Mouse (Mus musculus) heart, postnatal 25 days (tissue): ENCODE measurements around the gene Barhl2. TPM values are rescaled to one million over a fixed set of nuclear protein-coding genes. Genes with fewer than 3 reads are reported as not detected.

Experiments
- DNase-seq: peaks from one replicate; pipeline ENCODE4 v3.0.0; 2022; ENCODE audit warnings: low spot score
- intact Hi-C: fragments of 180-260 bp; cut with DNase I; formaldehyde crosslinking; loops from one replicate; pipeline ENCODE4 v1.15.1; 2025
- total RNA-seq, 2 experiments: library from RNA; stranded (reverse); gene quantifications; 2 replicates each; pipeline ENCODE4 v1.2.3; 2021

Gene Barhl2
- total RNA-seq: not detected

DNA sequence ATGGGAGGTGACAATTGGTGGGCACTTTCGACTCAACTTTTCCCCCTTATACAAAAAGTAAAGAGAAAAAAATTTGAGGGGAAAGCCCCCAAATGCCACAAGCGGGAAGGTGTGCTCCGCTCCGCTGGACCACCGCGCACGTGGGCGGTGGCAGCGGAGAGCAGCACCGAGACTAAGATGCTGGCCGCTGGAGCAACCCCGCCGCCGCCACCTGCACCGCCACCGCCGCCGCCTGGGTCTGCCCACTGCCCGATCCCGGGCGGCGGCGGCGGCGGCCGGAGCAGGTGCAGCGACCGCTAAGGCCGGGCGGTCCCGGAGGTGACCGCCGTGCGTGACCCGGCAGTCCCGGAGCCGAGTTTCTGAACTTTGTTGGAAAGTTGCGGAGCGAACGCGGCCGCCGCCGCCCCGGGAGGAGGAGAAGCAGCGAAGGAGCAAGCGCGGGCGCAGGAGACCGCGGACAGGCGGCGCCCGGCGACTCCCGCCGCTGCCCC, at the start of gene Barhl2:
TSS of gene Barhl2 (minus strand) at position 181 of the 491 bp plus-strand sequence.
- no peak for DNase-seq
- intact Hi-C loops: loop anchor here (5.0 kb wide), 1 partner anchor 114 kb away; no protein-coding TSS in a partner anchor

DNA sequence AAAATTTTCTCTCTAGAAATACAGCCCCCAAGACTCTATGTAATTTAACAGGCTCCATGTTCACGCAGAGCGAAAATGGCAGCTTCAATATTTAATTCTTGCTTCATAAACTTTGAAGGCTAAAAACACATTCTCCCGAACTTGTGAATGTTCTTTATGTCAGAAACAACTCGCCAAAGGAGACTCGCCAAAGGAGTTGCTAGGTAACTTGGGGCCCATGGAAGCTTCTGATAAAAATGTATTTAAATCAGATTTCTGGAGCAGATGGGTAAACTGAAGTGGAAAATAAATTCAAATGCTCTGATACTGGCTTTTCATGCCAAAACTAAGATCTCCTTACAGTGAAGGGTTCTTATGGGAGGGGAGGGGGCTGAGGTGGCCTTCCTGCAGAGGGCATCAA, 48.1 kb upstream of the Barhl2 start:
- intact Hi-C loops: no loop called here
- DNase-seq: no peak

GRCm38 (mm10) chr5:106502684-106503545, 44.9 kb upstream of the Barhl2 start:
- no peak for DNase-seq
- intact Hi-C loops: no loop called here

DNA sequence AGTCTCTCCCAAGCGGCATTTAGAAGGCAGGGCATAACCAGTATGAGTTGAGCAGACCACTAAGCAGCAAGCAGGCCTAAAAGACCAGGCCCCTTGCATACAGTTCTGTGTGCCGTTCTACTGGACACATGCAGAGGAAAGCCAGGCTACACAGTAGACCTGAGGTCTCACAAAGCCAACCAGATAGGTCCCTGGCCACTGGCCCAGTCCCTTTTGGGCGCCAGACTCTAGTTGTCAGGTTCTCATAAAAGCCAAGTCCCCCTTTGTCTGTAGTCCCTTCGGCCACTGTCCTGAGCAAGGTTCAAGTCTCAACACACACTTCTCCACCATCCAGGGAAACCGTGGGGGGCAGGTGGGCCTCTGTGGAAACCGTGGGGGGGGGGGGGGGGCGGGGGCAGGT, 44.3 kb upstream of the Barhl2 start:
- DNase-seq: no peak
- intact Hi-C loops: no loop called here

DNA sequence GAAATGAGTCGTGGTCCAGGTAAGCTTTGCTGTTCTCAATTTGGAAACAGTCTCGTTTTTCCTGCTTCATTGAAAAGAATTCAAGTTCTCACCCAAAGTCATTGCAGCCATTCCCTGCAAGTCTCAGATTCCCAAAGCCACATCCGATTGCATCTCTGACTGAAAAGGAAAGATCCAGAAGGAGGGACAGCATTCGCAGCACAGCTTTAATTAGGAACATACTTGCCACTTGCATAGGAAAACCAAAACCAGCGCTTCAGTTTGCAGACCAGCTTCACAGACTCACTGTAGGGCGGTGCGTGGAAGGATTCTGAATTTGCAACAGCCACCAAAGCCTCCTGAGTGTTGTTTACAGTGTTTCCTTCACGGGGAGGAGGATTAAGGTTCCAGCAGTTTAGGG, 33.8 kb upstream of the Barhl2 start:
- DNase-seq: no peak
- intact Hi-C loops: no loop called here

DNA sequence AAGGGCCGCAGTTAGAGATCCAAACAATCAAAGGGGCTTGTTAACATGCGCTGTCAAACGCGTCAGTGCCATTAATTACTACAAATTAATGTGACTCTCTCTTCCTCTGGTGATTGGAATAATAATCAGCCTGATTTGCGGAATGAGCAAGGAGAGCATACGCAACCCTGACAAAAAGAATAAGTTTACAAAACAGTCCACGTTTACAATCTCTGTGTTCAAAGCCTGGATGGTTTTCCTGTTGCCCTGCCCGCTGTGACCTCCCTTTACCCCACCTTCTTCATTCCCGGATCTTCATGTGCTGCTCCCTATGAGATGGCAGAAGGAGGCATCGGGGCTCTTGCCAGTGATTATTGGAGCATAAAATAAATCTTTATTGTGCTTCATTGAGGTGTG, 14.1 kb upstream of the Barhl2 start:
- no peak for DNase-seq
- intact Hi-C loops: no loop called here

DNA sequence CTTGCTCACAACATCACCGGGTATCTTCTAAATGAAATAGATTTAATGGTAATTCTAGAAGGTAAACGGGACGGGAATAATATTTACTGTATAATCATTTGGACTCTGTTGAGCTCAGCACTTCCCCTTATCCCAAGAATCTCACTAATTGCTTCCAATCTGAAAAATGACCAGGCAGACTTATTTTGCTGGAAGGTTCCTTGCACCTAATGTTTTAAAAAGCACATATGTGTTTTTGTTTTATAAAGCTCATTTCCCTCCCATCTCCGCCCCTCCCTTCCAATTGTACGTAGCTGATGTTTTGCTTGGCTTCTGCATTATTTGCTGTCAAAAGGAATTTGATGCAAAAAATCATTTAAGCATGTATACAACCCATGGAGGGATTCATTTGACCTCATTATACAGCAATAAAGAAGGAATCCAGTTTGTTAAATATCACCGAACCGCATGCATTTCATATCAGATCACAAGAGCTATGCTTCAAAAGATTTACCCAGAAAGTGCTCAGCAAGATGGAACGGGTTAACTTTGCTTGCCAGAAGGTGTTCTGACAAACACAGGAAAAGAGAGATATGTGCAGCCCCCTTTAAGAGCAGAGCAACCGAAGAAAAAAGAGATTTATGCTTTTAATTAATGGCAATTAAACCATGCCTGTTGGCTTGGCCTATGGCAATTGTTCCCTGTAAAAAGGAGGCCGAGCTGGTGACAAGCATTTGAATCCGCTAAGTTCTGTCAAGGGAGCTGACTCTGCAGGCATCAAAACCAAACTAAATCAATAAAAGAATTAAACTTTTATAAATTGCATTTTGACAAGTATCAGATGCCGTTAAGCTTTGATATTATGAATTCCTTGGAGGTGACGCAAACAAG, 13.5 kb upstream of the Barhl2 start:
- intact Hi-C loops: no loop called here
- no peak for DNase-seq

GRCm38 (mm10) chr5:106465129-106465790, 7.3 kb upstream of the Barhl2 start:
- no peak for DNase-seq
- intact Hi-C loops: no loop called here

- DNase-seq: no peak
- intact Hi-C loops: loop anchor here (5.0 kb wide), 3 partner anchors 233 to 1258 kb away; partner anchors contain the start of gene Zfp644
These were observed 6.6 kb upstream of the Barhl2 start for GRCm38 (mm10) chr5:106464336-106465128.

- intact Hi-C loops: loop anchor here (2.0 to 5.0 kb wide), 4 partner anchors 185 to 1259 kb away; partner anchors contain the start of gene Zfp644
- DNase-seq: no peak
These were observed 5.8 kb upstream of the Barhl2 start for GRCm38 (mm10) chr5:106463661-106464191.

- DNase-seq: no peak
- intact Hi-C loops: loop anchor here (2.0 to 5.0 kb wide), 4 partner anchors 187 to 1260 kb away; partner anchors contain the start of gene Zfp644
These were observed 3.9 kb upstream of the Barhl2 start for GRCm38 (mm10) chr5:106461913-106462312.

DNA sequence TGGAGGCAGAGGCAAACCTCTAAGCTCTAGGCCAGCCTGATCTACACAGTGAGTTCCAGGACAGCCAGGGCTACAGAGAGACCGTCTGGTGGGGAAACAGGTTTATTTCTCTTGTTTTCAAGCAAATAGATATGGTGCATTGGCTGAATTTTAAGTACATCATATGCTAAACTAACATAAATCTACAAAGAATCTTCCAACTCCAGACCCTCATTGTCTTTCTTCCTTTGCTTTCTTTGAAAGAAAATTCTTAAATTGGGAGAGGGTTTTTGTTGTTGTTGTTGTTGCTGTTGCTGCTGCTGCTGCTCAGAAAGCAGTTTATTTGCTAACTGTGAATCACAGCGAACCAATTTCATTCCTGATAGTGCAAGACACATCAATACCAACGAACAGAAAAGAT, 3.5 kb upstream of the Barhl2 start:
- intact Hi-C loops: loop anchor here (5.0 kb wide), 3 partner anchors 236 to 1261 kb away; partner anchors contain the start of gene Zfp644
- DNase-seq: no peak

GRCm38 (mm10) chr5:106460535-106460934, 2.6 kb upstream of the Barhl2 start:
- DNase-seq: no peak
- intact Hi-C loops: loop anchor here (5.0 kb wide), 3 partner anchors 237 to 1262 kb away; partner anchors contain the start of gene Zfp644

DNA sequence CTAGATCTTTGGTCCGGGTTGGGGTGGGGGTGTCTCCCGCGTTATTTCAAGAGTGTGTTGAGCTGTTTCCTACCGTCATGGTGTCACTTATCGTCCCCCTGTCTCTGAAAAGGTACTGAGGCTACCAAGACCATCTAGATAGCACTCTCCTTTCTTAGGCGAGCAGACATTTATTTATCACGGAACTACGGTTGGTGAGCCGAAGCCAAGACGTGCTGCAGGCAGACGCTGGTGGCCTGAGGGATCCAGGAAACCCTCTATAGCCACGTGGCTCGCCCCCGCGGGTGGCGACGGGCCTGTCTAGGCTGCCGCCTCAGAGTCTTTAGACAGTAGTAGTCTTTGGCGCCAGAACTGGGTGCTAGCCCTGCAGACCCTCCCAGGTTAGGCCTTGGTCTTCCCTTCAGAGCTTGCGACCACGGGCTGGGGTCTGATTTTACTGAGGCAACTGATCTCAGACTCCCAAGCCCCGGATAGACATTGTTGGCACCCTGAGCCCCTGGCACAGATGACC, 2.1 kb upstream of the Barhl2 start:
- no peak for DNase-seq
- intact Hi-C loops: loop anchor here (5.0 kb wide), 3 partner anchors 237 to 1262 kb away; partner anchors contain the start of gene Zfp644

- intact Hi-C loops: loop anchor here (5.0 kb wide), 1 partner anchor 113 kb away; no protein-coding TSS in a partner anchor
- no peak for DNase-seq
These were observed 1.2 kb upstream of the Barhl2 start for GRCm38 (mm10) chr5:106459120-106459641.

GRCm38 (mm10) chr5:106458477-106459119, 632 bp upstream of the Barhl2 start:
- DNase-seq: no peak
- intact Hi-C loops: loop anchor here (5.0 kb wide), 1 partner anchor 114 kb away; no protein-coding TSS in a partner anchor

GRCm38 (mm10) chr5:106457111-106457925, 648 bp downstream of the Barhl2 start:
- intact Hi-C loops: loop anchor here (5.0 kb wide), 1 partner anchor 115 kb away; no protein-coding TSS in a partner anchor
- DNase-seq: no peak
